Mouse (Mus musculus) right cerebral cortex, adult 2 months (tissue): ENCODE results near the gene Ambra1.
A peak's percentile ranks its signal among the peaks of the same experiment; 100 is the strongest.

Source experiments
- DNase-seq, 2 experiments: peaks; one replicate each; pipeline ENCODE4 v3.0.0; 2021 to 2022; ENCODE audit warnings: low spot score in 2 of 2

Gene Ambra1

GRCm38 (mm10) chr2:91921181-91921789, 191.4 kb downstream of the Ambra1 start:
- no peak for DNase-seq

- DNase-seq, result peak; percentile 84 to 87
Measured at GRCm38 (mm10) chr2:91921790-91922570, 192.0 kb downstream of the Ambra1 start.

GRCm38 (mm10) chr2:91922586-91923414, 192.9 kb downstream of the Ambra1 start:
- no peak for DNase-seq

- DNase-seq, result peak in 1 of 2 experiments; percentile 80
Measured at GRCm38 (mm10) chr2:91923415-91924337, 193.7 kb downstream of the Ambra1 start.

- DNase-seq, result no peak
Measured at GRCm38 (mm10) chr2:91924726-91925125, 194.8 kb downstream of the Ambra1 start.

- DNase-seq, result peak; percentile 77 to 81
Measured at GRCm38 (mm10) chr2:91925442-91925841, 195.5 kb downstream of the Ambra1 start.

- DNase-seq, result no peak
Measured at GRCm38 (mm10) chr2:91926949-91927348, 197.0 kb downstream of the Ambra1 start, which contains the start of gene Chrm4. TSS of gene Chrm4 (plus strand) at chr2:91927249.

GRCm38 (mm10) chr2:91927826-91928533, 198.0 kb downstream of the Ambra1 start:
- peak; percentile 82 to 87 for DNase-seq

GRCm38 (mm10) chr2:91928534-91929350, 198.8 kb downstream of the Ambra1 start:
- no peak for DNase-seq

GRCm38 (mm10) chr2:91929455-91929854, 199.5 kb downstream of the Ambra1 start:
- no peak for DNase-seq

GRCm38 (mm10) chr2:91929936-91930335, 200.0 kb downstream of the Ambra1 start:
- peak in 1 of 2 experiments; percentile 74 for DNase-seq

GRCm38 (mm10) chr2:91930761-91931291, 200.9 kb downstream of the Ambra1 start:
- DNase-seq, result no peak

GRCm38 (mm10) chr2:91931328-91932159, 201.6 kb downstream of the Ambra1 start:
- no peak for DNase-seq

- DNase-seq, result no peak
Measured at GRCm38 (mm10) chr2:91932160-91932711, 202.3 kb downstream of the Ambra1 start, which contains the start of gene Mdk. TSS of gene Mdk (minus strand) at chr2:91932297.

GRCm38 (mm10) chr2:91932737-91933350, 202.9 kb downstream of the Ambra1 start:
- DNase-seq, result no peak

GRCm38 (mm10) chr2:91933471-91933870, 203.5 kb downstream of the Ambra1 start:
- no peak for DNase-seq

- DNase-seq, result no peak
Measured at GRCm38 (mm10) chr2:91934016-91934415, 204.1 kb downstream of the Ambra1 start.
